Mouse (Mus musculus): ENCODE data around the gene Gm5926.
"Not testable (repeated sequence)": the region's sequence is repeated elsewhere in the genome, so short reads cannot be mapped to it uniquely, and the experiment has no call there.

Gene Gm5926

DNA sequence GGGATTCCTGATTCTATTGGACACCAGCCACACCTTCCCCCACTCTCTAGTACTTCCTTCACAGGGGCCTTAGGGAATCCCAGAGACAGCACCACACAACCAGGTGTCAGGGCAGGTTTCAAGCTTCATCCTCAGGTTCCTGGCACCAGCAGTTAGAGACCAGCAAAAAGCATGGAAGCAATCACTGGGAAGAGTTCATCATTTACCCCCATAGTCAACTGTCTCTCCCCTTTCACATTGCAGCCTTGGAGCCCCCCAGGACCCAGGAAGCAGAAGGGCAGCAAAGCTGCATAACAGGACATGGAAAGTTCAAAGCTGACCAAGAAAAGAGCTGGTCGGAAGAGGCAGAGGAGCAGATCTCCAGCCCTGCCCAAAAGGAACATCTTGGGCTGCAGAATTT is at the start of gene Gm5926:
Gm5926 (plus strand) TSS at position 301 of the 400 bp plus-strand sequence.
- DNase-seq (ENCODE audit: low spot score in 2 of 2) = not testable (repeated sequence)

DNA sequence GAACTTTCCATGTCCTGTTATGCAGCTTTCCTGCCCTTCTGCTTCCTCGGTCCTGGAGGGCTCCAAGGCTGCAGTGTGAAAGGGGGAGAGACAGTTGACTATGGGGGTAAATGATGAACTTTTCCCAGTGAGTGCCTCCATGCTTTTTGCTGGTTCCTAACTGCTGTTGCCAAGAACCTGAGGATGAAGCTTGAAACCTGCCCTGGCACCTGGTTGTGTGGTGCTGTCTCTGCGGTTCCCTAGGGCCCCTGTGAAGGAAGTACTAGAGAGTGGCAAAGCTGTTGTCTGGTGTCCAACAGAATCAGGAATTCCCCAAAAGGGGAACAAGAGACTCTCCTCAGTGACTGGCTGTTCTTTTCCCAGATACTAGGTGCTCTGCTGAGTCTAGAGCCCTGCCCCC is 49.5 kb upstream of the Gm5926 start:
- not testable (repeated sequence) for DNase-seq (ENCODE audit: low spot score in 2 of 2)

DNA sequence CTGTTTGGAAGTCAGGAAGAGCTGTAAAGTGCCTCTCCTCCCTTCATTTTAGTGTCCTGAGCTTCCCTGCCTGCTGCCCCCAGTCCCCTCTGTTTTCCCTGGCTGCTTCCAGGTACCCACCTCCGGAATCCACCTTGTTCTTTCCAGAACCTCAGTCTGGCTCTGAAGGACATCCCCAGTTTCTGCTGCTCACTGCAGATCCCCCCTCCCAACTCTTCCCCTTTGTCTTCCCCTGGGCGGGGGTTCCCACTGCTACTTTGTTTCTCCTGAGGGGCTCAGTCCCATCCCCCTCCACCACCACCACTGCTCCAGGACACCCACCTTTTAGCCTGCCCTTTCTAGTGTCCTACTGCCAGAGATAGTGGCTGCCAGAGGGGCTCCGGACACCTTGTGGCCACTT is 49.1 kb upstream of the Gm5926 start:
- DNase-seq (ENCODE audit: low spot score in 2 of 2) = not testable (repeated sequence)
